Mouse (Mus musculus): ENCODE measurements around the gene Krt80. TPM values are rescaled to one million over a fixed set of nuclear protein-coding genes. Genes with fewer than 3 reads are reported as not detected.
"Not testable (repeated sequence)": the region's sequence is repeated elsewhere in the genome, so short reads cannot be mapped to it uniquely, and the experiment has no call there.

Gene Krt80
- total RNA-seq, 2 experiments from 2014 or later = 2.9 to 3.9 TPM

- intact Hi-C loops (cut with DNase I) = no loop called here
These were observed 36.8 kb downstream of the Krt80 start for GRCm38 (mm10) chr15:101333165-101333564.

GRCm38 (mm10) chr15:101332370-101332769 lies 37.6 kb downstream of the Krt80 start:
- H3K27ac ChIP-seq = no peak overlapping the region
- DNase-seq (ENCODE audit: extremely low spot score in 1 of 2, low spot score in 2 of 2) = no peak
- no peak overlapping the region for H3K4me3 ChIP-seq
- intact Hi-C loops (cut with DNase I) = no loop called here
- no peak for TF ChIP-seq CTCF (IDR thresholded peaks at IDR 0.05)

More at GRCm38 (mm10) chr15:101333165-101333564, 36.8 kb downstream of the Krt80 start:
- no peak for TF ChIP-seq CTCF (IDR thresholded peaks at IDR 0.05)
- DNase-seq (ENCODE audit: extremely low spot score in 1 of 2, low spot score in 2 of 2) = no peak
- H3K27ac ChIP-seq = no peak overlapping the region
- no peak overlapping the region for H3K4me3 ChIP-seq

GRCm38 (mm10) chr15:101331090-101331489 lies 38.9 kb downstream of the Krt80 start:
- intact Hi-C loops (cut with DNase I) = no loop called here
- H3K27ac ChIP-seq = no peak overlapping the region

GRCm38 (mm10) chr15:101329564-101329892 lies 40.4 kb downstream of the Krt80 start:
- TF ChIP-seq CTCF (IDR thresholded peaks at IDR 0.05) = no peak
- intact Hi-C loops (cut with DNase I) = no loop called here
- Histone ChIP-seq H3K27ac (no peak overlapping the region), H3K4me3 (no peak overlapping the region)
- DNase-seq (ENCODE audit: extremely low spot score in 1 of 2, low spot score in 2 of 2) = no peak

More at GRCm38 (mm10) chr15:101331090-101331489, 38.9 kb downstream of the Krt80 start:
- no peak for DNase-seq (ENCODE audit: extremely low spot score in 1 of 2, low spot score in 2 of 2)
- H3K4me3 ChIP-seq = no peak overlapping the region
- no peak for TF ChIP-seq CTCF (IDR thresholded peaks at IDR 0.05)

- no peak for DNase-seq (ENCODE audit: extremely low spot score in 1 of 2, low spot score in 2 of 2)
- H3K27ac ChIP-seq = no peak overlapping the region
- H3K4me3 ChIP-seq = no peak overlapping the region
- intact Hi-C loops (cut with DNase I) = no loop called here
- no peak for TF ChIP-seq CTCF (IDR thresholded peaks at IDR 0.05)
These were observed 40.9 kb downstream of the Krt80 start for GRCm38 (mm10) chr15:101328876-101329563.

- intact Hi-C loops (cut with DNase I) = loop anchor here (1.0 kb wide), 1 partner anchor 657 kb away; no protein-coding TSS in a partner anchor
These were observed 42.7 kb downstream of the Krt80 start for GRCm38 (mm10) chr15:101327282-101327681.

GRCm38 (mm10) chr15:101325991-101326534 lies 43.9 kb downstream of the Krt80 start:
- DNase-seq (ENCODE audit: extremely low spot score in 1 of 2, low spot score in 2 of 2) = no peak
- no peak overlapping the region for H3K27ac ChIP-seq
- TF ChIP-seq CTCF (IDR thresholded peaks at IDR 0.05) = no peak
- H3K4me3 ChIP-seq = no peak overlapping the region
- intact Hi-C loops (cut with DNase I) = no loop called here

More at GRCm38 (mm10) chr15:101327282-101327681, 42.7 kb downstream of the Krt80 start:
- TF ChIP-seq CTCF (IDR thresholded peaks at IDR 0.05) = peak; percentile 89
- DNase-seq (ENCODE audit: extremely low spot score in 1 of 2, low spot score in 2 of 2) = peak; percentile 82 to 90
- no peak overlapping the region for H3K4me3 ChIP-seq
- no peak overlapping the region for H3K27ac ChIP-seq

- H3K27ac ChIP-seq; DNase-seq (ENCODE audit: extremely low spot score in 1 of 2, low spot score in 2 of 2); H3K4me3 ChIP-seq; intact Hi-C loops (cut with DNase I): not testable (repeated sequence)
These were observed 45.6 kb downstream of the Krt80 start for GRCm38 (mm10) chr15:101324409-101324808.

GRCm38 (mm10) chr15:101323511-101323910 lies 46.5 kb downstream of the Krt80 start:
- no peak for DNase-seq (ENCODE audit: extremely low spot score in 1 of 2, low spot score in 2 of 2)
- Histone ChIP-seq H3K4me3 (no peak overlapping the region), H3K27ac (no peak overlapping the region)
- intact Hi-C loops (cut with DNase I) = no loop called here
- no peak; the same call in 1 of the 2 replicates for TF ChIP-seq CTCF (IDR thresholded peaks at IDR 0.05)

- TF ChIP-seq CTCF (IDR thresholded peaks at IDR 0.05) = no peak
- intact Hi-C loops (cut with DNase I) = no loop called here
- Histone ChIP-seq H3K27ac (no peak overlapping the region), H3K4me3 (no peak overlapping the region)
- DNase-seq (ENCODE audit: extremely low spot score in 1 of 2, low spot score in 2 of 2) = no peak
These were observed 47.3 kb downstream of the Krt80 start for GRCm38 (mm10) chr15:101322640-101323039.

- no peak overlapping the region for H3K27ac ChIP-seq
- no peak for DNase-seq (ENCODE audit: extremely low spot score in 1 of 2, low spot score in 2 of 2)
- intact Hi-C loops (cut with DNase I) = no loop called here
- TF ChIP-seq CTCF (IDR thresholded peaks at IDR 0.05) = no peak
- H3K4me3 ChIP-seq = no peak overlapping the region
These were observed 47.9 kb downstream of the Krt80 start for GRCm38 (mm10) chr15:101322106-101322505.

- TF ChIP-seq CTCF (IDR thresholded peaks at IDR 0.05) = no peak
- H3K27ac ChIP-seq = no peak overlapping the region
- DNase-seq (ENCODE audit: extremely low spot score in 1 of 2, low spot score in 2 of 2) = no peak
- intact Hi-C loops (cut with DNase I) = no loop called here
- H3K4me3 ChIP-seq = no peak overlapping the region
These were observed 48.8 kb downstream of the Krt80 start for GRCm38 (mm10) chr15:101321126-101321525.

- Histone ChIP-seq H3K27ac (no peak overlapping the region), H3K4me3 (no peak overlapping the region)
- DNase-seq (ENCODE audit: extremely low spot score in 1 of 2, low spot score in 2 of 2) = no peak
- no peak for TF ChIP-seq CTCF (IDR thresholded peaks at IDR 0.05)
- intact Hi-C loops (cut with DNase I) = no loop called here
These were observed 49.3 kb downstream of the Krt80 start for GRCm38 (mm10) chr15:101320618-101321041.

Data from left cerebral cortex, adult 2 months (tissue).